Mouse (Mus musculus) adrenal gland, postnatal 14 days (tissue): ENCODE data around the gene Pdgfb. TPM values are rescaled to one million over a fixed set of nuclear protein-coding genes. Genes with fewer than 3 reads are reported as not detected.

ENCODE experiments used
- DNase-seq: peaks from one replicate; pipeline ENCODE4 v3.0.0; 2021; ENCODE audit warnings: mixed read lengths
- microRNA-seq, 2 experiments: library from miRNA; unstranded; fragments of <30 nt; microRNA quantifications; one replicate each; pipeline ENCODE4 v1.2.0; 2021
- total RNA-seq: library from RNA; stranded (reverse); gene quantifications from 2 replicates; pipeline ENCODE4 v1.2.3, GENCODE M21; 2021

The Pdgfb gene
- total RNA-seq, 1 experiment from 2014 or later = 43.0 TPM

DNA sequence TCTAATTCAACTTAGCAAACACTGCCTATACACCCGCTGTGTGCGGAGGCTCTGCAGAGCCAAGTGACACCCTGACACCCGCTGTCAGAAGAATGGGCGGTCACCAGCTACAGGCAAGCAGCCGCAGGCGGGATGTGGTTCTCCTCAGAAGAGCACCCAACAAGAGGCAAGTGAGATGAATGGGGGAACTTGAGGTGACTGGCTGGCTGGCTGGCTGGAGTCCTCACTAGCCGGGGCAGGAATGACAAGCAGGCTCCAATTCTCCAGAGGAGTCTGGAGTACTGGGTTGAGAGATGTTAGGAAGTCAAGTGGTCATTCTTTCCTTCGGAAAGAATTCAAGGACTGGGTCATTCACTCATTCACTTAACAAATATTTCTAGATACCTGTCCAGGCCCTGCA lies 58.2 kb downstream of the Pdgfb start:
- DNase-seq = no peak

DNA sequence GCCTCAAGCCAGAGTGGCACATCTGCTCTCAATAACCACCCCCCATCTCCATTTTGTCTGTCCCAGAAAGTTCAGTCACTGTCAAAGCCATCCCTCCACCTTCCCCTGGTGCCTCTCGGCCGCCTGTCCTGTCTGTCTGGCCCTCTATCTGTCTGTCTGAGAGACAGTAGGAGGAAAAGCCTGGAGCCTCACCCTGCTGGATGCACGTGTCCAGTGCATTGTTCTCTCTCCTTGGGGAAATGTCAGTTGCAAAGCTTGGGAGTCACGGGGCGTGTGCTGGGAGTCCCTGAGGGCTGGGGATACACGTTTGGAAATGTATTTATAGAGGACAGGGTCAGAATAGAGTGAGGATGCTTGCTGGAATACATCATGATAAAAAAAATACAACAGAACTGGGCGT lies 61.3 kb downstream of the Pdgfb start:
- DNase-seq = peak; percentile 50

DNA sequence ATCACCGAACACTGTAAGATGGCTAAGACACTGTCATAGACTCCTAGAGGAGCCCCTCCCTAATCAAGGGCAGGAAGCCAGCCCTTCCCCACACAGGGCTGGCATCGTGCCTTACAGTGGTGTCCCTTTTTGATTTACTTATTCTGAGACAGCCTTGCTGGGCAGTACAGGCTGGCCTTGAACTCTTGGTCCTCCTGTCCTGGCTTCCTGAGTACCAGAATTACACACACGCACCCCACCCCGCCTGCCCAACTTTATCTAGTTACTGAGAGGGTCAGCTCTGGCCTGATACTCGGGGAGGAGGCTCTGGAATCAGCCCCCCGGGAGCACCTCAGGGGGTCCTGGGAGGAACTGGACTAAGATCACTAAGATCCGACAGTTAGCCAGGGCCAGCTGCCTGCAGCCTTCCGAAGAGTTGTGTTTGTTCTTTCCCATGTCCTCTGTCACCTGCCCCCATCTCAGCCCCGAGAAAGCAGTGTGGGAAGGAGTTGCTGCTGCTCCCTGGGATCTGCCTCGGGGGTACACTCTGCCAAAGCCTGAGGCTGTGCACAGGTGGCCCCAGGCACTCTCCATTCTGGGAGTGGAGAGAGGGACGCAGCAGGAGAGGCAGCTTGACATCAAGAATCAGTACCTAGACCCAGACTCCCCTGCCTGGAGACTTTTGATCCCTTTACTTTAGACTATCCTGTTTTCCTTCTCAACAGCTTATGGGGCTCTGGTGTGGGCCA lies 62.1 kb downstream of the Pdgfb start:
- DNase-seq = peak; percentile 92

DNA sequence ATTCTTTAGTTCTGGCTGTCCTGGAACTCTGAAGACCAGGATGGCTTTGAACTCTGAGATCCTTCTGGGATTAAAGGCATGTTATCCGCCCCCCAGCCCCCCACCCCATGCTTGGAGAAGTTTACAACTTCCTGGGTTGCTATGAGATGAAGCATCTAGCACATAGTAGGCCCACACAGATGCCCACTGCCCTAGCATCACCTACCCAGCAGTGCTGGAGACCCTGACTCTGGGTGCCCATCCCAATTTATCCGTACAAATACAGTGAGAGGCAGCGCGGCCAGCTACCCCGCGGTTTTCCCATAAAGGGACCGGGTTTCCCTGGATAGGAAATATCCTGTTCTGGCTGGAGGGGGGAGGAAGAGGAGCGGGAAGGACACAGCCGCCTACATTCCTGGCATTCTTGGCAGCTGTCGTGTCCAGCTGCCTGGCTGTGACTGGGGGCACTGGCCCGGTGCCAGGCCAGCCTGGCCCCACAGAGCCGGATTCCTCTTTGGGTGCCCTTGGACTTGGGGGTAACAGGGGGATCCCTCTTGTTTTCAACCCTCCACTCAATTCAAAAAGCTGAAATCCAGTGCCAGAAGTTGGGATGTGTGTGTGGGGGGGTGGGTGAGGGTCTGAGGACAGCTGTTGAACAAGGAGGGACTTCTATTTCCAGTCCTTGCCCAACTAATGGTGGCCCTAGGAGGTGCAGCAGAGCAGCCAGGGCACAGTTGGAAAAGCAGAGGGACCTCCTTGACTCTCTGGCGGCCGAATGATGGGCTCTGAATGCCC lies 62.9 kb downstream of the Pdgfb start:
- DNase-seq = peak; percentile 82

DNA sequence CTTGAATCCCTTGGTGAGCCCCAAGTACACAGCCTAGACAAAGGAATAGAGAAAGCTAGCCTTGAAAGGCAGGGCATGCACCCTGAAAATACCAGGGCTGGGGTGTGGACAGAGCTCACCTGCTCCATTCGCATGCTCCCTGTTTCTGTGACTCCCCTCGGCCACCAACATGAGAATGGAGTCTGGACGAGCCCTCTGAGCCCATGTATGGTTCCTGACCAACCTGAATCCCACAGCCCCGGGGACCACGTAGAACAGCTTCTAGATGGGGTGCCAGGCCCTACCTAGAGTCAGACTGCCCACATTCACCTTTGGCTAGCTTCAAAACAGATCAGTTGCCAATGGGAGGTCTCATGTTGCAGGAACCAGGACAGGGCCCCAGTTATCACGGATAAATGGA lies 63.6 kb downstream of the Pdgfb start:
- no peak for DNase-seq

DNA sequence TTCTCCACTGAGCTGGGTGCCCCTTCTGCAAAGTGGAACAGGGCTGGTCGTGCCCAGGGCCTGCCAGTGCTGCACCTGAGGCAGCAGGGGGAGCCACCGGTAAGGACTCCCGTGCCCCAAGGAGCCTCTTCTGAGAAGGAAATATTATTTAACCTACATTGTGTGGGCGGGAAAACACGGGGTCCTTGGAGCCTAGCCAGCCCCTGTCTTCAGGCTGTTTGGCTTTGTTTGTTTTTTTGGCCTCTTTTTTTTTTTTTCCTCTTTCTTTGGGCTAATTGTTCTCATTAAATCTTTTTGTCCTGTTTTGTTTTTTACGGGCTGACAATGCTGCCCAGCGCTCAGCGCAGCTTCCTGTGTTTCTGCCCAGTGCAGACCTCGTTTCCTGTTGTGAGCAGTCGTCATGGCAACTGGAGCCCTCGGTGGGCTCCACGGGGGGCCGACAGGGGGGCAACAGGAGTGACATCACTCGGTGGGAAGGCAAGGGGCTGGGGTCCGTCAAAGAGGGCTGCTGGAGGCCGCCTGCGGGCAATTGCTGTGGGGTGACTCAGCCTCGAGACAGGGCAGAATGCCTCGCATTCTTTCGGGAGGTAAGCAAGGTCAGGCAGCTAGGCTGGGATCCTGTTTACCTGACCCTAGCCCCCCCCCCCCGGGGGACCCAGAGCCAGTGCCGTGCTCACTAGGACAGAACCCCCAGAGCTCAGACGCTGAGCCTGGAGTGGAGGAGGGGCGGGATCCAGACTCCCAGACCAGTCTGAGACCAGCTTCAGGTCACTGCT lies 64.3 kb downstream of the Pdgfb start:
- peak; percentile 77 for DNase-seq

DNA sequence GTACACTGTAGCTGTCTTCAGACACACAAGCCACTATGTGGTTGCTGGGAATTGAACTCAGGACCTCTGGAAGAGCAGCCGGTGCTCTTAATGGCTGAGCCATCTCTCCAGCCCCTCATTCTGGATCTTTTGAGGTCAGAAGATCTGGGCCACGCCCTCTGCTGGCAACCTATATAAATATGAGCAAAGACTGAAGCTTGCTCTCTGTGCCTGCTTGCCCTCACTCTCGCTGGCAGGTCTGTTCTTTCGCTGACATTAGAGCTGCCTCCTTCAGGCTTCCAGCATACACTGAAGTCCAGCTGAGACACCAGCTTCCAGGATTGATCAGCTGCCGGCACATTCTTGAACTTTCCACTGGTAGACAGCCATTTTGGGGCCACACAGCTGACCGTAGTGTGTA lies 67.1 kb downstream of the Pdgfb start:
- DNase-seq = no peak

DNA sequence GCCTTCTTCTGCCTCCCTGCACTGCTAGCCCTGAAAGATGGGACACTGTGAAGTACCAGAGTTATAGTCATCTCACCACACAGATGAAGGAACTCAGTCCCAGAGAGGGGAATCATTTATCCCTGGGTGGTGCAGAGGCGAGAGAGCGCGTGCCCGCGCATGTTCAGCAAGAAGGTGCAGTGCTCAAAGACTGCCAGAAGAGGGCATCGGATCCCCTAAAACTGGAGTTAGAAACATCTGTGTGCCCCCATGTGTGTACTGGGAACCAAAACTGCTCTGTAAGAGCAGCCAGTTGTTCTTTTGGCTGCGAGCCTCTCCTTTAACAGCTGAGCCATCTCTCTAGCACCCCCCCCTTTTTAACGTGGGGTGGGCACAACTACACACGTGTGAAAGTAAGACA lies 68.0 kb downstream of the Pdgfb start:
- peak; percentile 62 for DNase-seq

DNA sequence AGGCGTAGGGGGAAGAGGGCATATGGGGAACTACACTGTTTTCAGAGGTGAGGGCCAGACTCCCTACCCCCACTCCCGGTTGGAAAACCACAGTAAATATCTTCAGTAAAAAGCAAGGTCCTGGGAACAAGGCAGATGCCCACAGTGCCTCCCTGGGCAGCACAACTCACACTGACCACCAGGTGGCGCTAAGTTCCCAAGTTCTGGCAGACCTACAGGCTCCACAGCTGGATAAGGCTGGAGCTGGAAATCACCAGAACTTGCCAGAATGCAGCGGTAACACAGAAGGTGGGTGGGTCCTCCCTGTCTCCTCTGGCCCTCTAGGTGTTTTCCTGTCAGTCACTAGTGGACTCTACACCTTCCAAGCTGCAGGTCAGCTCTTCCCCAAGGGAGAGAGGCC lies 68.8 kb downstream of the Pdgfb start:
- peak; percentile 95 for DNase-seq

Small RNAs within 50 kb of the gene (microRNA-seq; reads per million reads assigned to microRNA genes)
- 1.1 to 2.6 reads per million in 2 experiments for gene Mir7213

Other genes starting within 250 kb of the Pdgfb start
- 16.6 and 20.1 TPM in 2 replicates for gene Dnal4, start 237.1 kb downstream of the Pdgfb start, total RNA-seq
- 7.0 and 8.4 TPM in 2 replicates for gene Nptxr, start 210.2 kb downstream of the Pdgfb start, total RNA-seq
- 0.71 and 0.96 TPM in 2 replicates for gene Npcd, start 180.7 kb downstream of the Pdgfb start, total RNA-seq
- 60.1 and 64.8 TPM in 2 replicates for gene Cbx6, start 180.3 kb downstream of the Pdgfb start, total RNA-seq
- 19.8 and 38.2 TPM in 2 replicates for gene Apobec3, start 123.3 kb downstream of the Pdgfb start, total RNA-seq
- 7.2 and 12.8 TPM in 2 replicates for gene Cbx7, start 43.9 kb downstream of the Pdgfb start, total RNA-seq
- 28.5 and 29.8 TPM in 2 replicates for gene Syngr1, start 76.4 kb upstream of the Pdgfb start, total RNA-seq
- gene Rpl3, start 76.9 kb upstream of the Pdgfb start, total RNA-seq = 594 and 691 TPM in 2 replicates
- gene Tab1, start 118.2 kb upstream of the Pdgfb start, total RNA-seq = 14.6 and 23.0 TPM in 2 replicates
- 6.6 and 7.6 TPM in 2 replicates for gene Mgat3, start 158.7 kb upstream of the Pdgfb start, total RNA-seq
- gene Mief1, start 219.0 kb upstream of the Pdgfb start, total RNA-seq = 42.3 and 48.6 TPM in 2 replicates
- 7.2 and 15.4 TPM in 2 replicates for gene AC140267.1, start 220.9 kb upstream of the Pdgfb start, total RNA-seq
- gene Atf4, start 240.2 kb upstream of the Pdgfb start, total RNA-seq = 195 TPM in 2 replicates
- gene Rps19bp1, start 249.3 kb upstream of the Pdgfb start, total RNA-seq = 34.7 and 35.1 TPM in 2 replicates